In genomic region chr7:140859997-140860396, GRCm38 (mm10) we compare ENCODE assay signal across 24 mouse cellular contexts. TPM values are rescaled to one million over a fixed set of nuclear protein-coding genes. Genes with fewer than 3 reads are reported as not detected.
DNase-seq lines count a peak whose midpoint lies in the region; ATAC-seq and TF ChIP-seq lines count a peak whose summit lies in the region.
"Had no signal": no experiment of that assay in that cellular context is flagged by ENCODE, and none has a peak within 500 bp of the region (broad histone marks: within the 10 kb centered on the region; RNA-seq: fewer than 3 reads in every experiment).

No protein-coding gene starts in this region.

- no peak for DNase-seq in hindbrain, postnatal 0 days (ENCODE audit: low spot score)
- no peak for DNase-seq in neural tube, embryonic 10.5 days (ENCODE audit: extremely low spot score, low spot score)
- DNase-seq in embryonic facial prominence, embryonic 14.5 days (ENCODE audit: low spot score): peak; percentile 33
- no peak for DNase-seq in adrenal gland, adult (ENCODE audit: inconsistent age in 2 of 2, low spot score in 1 of 2)
- DNase-seq: adrenal gland, adult 2 months; adrenal gland, postnatal 25 days; B cell, adult 2 months; cerebellum, adult 18-20 months; cerebellum, postnatal 36 days; forebrain, postnatal 0 days; gastrocnemius, postnatal 36 days; heart, adult 11 months; heart, postnatal 36 days had no signal

- peaks cover 35% of the 10 kb centered on the region for H3K4me1 ChIP-seq in hindbrain, embryonic 13.5 days (replicated peaks)
- H3K4me1 ChIP-seq in hindbrain, postnatal 0 days (ENCODE audit: insufficient read depth, low read length): peaks cover 21% of the 10 kb centered on the region
- peaks cover 37% of the 10 kb centered on the region for H3K4me1 ChIP-seq in neural tube, embryonic 13.5 days (replicated peaks)
- peaks cover 20% of the 10 kb centered on the region for H3K4me1 ChIP-seq in embryonic facial prominence, embryonic 14.5 days (ENCODE audit: control insufficient read depth, insufficient read depth, low read length)

- ATAC-seq in hindbrain, embryonic 13.5 days (ENCODE audit: low FRiP score): no peak
- no peak for ATAC-seq in hindbrain, postnatal 0 days
- ATAC-seq in neural tube, embryonic 13.5 days (ENCODE audit: low read depth): no peak
- ATAC-seq in embryonic facial prominence, embryonic 14.5 days (ENCODE audit: low read depth): no peak
- ATAC-seq: activated CD4-positive, CD25-positive, alpha-beta regulatory T cell, adult 4 months; forebrain, postnatal 0 days; hindbrain, embryonic 16.5 days; Patski had no signal

- H3K4me2 ChIP-seq in hindbrain, embryonic 13.5 days: no peak overlapping the region
- no peak overlapping the region for H3K4me2 ChIP-seq in hindbrain, postnatal 0 days (ENCODE audit: low read depth, low read length)
- peak overlapping the region; percentile 99; the same call in 1 of the 2 replicates for H3K4me2 ChIP-seq in neural tube, embryonic 13.5 days
- H3K4me2 ChIP-seq in embryonic facial prominence, embryonic 14.5 days (ENCODE audit: low read depth, low read length): no peak overlapping the region
- H3K4me2 ChIP-seq: heart, embryonic 13.5 days had no signal

- no peak overlapping the region for H3K27ac ChIP-seq in hindbrain, embryonic 13.5 days
- H3K27ac ChIP-seq in hindbrain, postnatal 0 days: no peak overlapping the region
- H3K27ac ChIP-seq in neural tube, embryonic 13.5 days (replicated peaks): no peak overlapping the region
- H3K27ac ChIP-seq in embryonic facial prominence, embryonic 14.5 days (replicated peaks; ENCODE audit: low read depth, low read length): no peak overlapping the region
- H3K27ac ChIP-seq: heart, embryonic 13.5 days had no signal

- no peaks in the 10 kb centered on the region for H3K9me3 ChIP-seq in hindbrain, embryonic 13.5 days
- no peaks in the 10 kb centered on the region for H3K9me3 ChIP-seq in hindbrain, postnatal 0 days (ENCODE audit: low read length)
- H3K9me3 ChIP-seq in neural tube, embryonic 13.5 days: no peaks in the 10 kb centered on the region
- H3K9me3 ChIP-seq in embryonic facial prominence, embryonic 14.5 days (ENCODE audit: control insufficient read depth, low read length): no peaks in the 10 kb centered on the region
- H3K9me3 ChIP-seq: heart, embryonic 13.5 days had no signal

- TF ChIP-seq CTCF in hindbrain, postnatal 0 days (IDR thresholded peaks at IDR 0.05; ENCODE audit: low read depth): no peak

- no peaks in the 10 kb centered on the region for H3K27me3 ChIP-seq in hindbrain, embryonic 13.5 days
- no peaks in the 10 kb centered on the region for H3K27me3 ChIP-seq in hindbrain, postnatal 0 days (ENCODE audit: insufficient read depth, low read length)
- no peaks in the 10 kb centered on the region for H3K27me3 ChIP-seq in neural tube, embryonic 13.5 days
- no peaks in the 10 kb centered on the region for H3K27me3 ChIP-seq in embryonic facial prominence, embryonic 14.5 days (replicated peaks; ENCODE audit: control insufficient read depth, insufficient read depth, low read length)
- H3K27me3 ChIP-seq: heart, embryonic 13.5 days; Patski had no signal

- WGBS in hindbrain, embryonic 13.5 days: 76% methylated on average over 6 of the region's 6 CpGs
- WGBS in hindbrain, postnatal 0 days: 68% methylated on average over 6 of the region's 6 CpGs
- WGBS in neural tube, embryonic 13.5 days: 71% methylated on average over 6 of the region's 6 CpGs
- WGBS in embryonic facial prominence, embryonic 14.5 days: 52% methylated on average over 6 of the region's 6 CpGs

- H3K36me3 ChIP-seq in hindbrain, embryonic 13.5 days: peaks cover 67% of the 10 kb centered on the region
- peaks cover 54% of the 10 kb centered on the region for H3K36me3 ChIP-seq in hindbrain, postnatal 0 days (ENCODE audit: insufficient read depth, low read length)
- H3K36me3 ChIP-seq in neural tube, embryonic 13.5 days: peaks cover 66% of the 10 kb centered on the region
- peaks cover 59% of the 10 kb centered on the region for H3K36me3 ChIP-seq in embryonic facial prominence, embryonic 14.5 days (ENCODE audit: control insufficient read depth, insufficient read depth, low read length)

- H3K4me3 ChIP-seq in hindbrain, embryonic 13.5 days: no peak overlapping the region
- no peak overlapping the region for H3K4me3 ChIP-seq in hindbrain, postnatal 0 days (ENCODE audit: low read length)
- no peak overlapping the region for H3K4me3 ChIP-seq in neural tube, embryonic 13.5 days
- no peak overlapping the region for H3K4me3 ChIP-seq in embryonic facial prominence, embryonic 14.5 days (ENCODE audit: low read depth, low read length)
- H3K4me3 ChIP-seq: heart, embryonic 13.5 days had no signal

- H3K9ac ChIP-seq in hindbrain, embryonic 13.5 days: 0 out of 2 replicates have a peak overlapping the region, but pooled peaks have one; percentile 87
- H3K9ac ChIP-seq in hindbrain, postnatal 0 days (replicated peaks; ENCODE audit: low read length): no peak overlapping the region
- H3K9ac ChIP-seq in neural tube, embryonic 13.5 days: 0 out of 2 replicates have a peak overlapping the region, but pooled peaks have one; percentile 0
- H3K9ac ChIP-seq in embryonic facial prominence, embryonic 14.5 days (ENCODE audit: low read depth, low read length): no peak overlapping the region
- H3K9ac ChIP-seq: forebrain, postnatal 0 days had no signal

RNA-seq across cellular contexts. Expression of gene Bet1l, which starts 2.6 kb away (rescaled TPM):
- polyA plus RNA-seq in hindbrain, embryonic 13.5 days (2015; fragmentation: Nextera tagmentation; extraction: Ambion mirVana): 43.3 and 44.0 TPM in 2 replicates
- 17.8 and 18.9 TPM in 2 replicates for total RNA-seq in hindbrain, postnatal 0 days (2014; rRNA removed)
- 47.1 and 52.6 TPM in 2 replicates for polyA plus RNA-seq in hindbrain, postnatal 0 days (2015; fragmentation: Nextera tagmentation; extraction: Ambion mirVana)
- polyA plus RNA-seq in neural tube, embryonic 13.5 days (2015; fragmentation: Nextera tagmentation; extraction: Ambion mirVana): 42.4 and 48.1 TPM in 2 replicates
- polyA plus RNA-seq in embryonic facial prominence, embryonic 14.5 days (2014; fragmentation: Nextera tagmentation; extraction: Ambion mirVana): 65.4 and 75.3 TPM in 2 replicates

RNA-seq across cellular contexts. Expression of gene Ric8a, which starts 3.2 kb away (rescaled TPM):
- polyA plus RNA-seq in hindbrain, embryonic 13.5 days (2015; fragmentation: Nextera tagmentation; extraction: Ambion mirVana): 96.7 and 98.5 TPM in 2 replicates
- total RNA-seq in hindbrain, postnatal 0 days (2014; rRNA removed): 91.8 and 117 TPM in 2 replicates
- polyA plus RNA-seq in hindbrain, postnatal 0 days (2015; fragmentation: Nextera tagmentation; extraction: Ambion mirVana): 85.8 and 89.9 TPM in 2 replicates
- polyA plus RNA-seq in neural tube, embryonic 13.5 days (2015; fragmentation: Nextera tagmentation; extraction: Ambion mirVana): 99.1 and 107 TPM in 2 replicates
- 76.0 and 80.0 TPM in 2 replicates for polyA plus RNA-seq in embryonic facial prominence, embryonic 14.5 days (2014; fragmentation: Nextera tagmentation; extraction: Ambion mirVana)

RNA-seq across cellular contexts. Expression of gene Gm45785, which starts 3.9 kb away (rescaled TPM):
- polyA plus RNA-seq in hindbrain, embryonic 13.5 days (2015; fragmentation: Nextera tagmentation; extraction: Ambion mirVana): 0.84 TPM in 1 of 2 replicates, not detected in the other
- total RNA-seq in hindbrain, postnatal 0 days (2014; rRNA removed): 0.47 and 1.9 TPM in 2 replicates
- polyA plus RNA-seq in hindbrain, postnatal 0 days (2015; fragmentation: Nextera tagmentation; extraction: Ambion mirVana): not detected in 2 replicates
- polyA plus RNA-seq in neural tube, embryonic 13.5 days (2015; fragmentation: Nextera tagmentation; extraction: Ambion mirVana): 1.4 TPM in 1 of 2 replicates, not detected in the other
- not detected in 2 replicates for polyA plus RNA-seq in embryonic facial prominence, embryonic 14.5 days (2014; fragmentation: Nextera tagmentation; extraction: Ambion mirVana)
- total RNA-seq: adrenal gland, adult 2 months; gastrocnemius, adult 18-20 months; gastrocnemius, postnatal 36 days; heart, postnatal 36 days had no signal
- polyA plus RNA-seq: activated CD4-positive, CD25-positive, alpha-beta regulatory T cell, adult 4 months; forebrain, embryonic 11.5 days; forebrain, postnatal 0 days; heart, embryonic 13.5 days; heart, postnatal 0 days; hindbrain, embryonic 11.5 days; hindbrain, embryonic 16.5 days; intestine, embryonic 14.5 days; Patski had no signal

RNA-seq across cellular contexts. Expression of gene Odf3, which starts 12.4 kb away (rescaled TPM):
- not detected in 2 replicates for polyA plus RNA-seq in hindbrain, embryonic 13.5 days (2015; fragmentation: Nextera tagmentation; extraction: Ambion mirVana)
- 0.18 and 0.42 TPM in 2 replicates for total RNA-seq in hindbrain, postnatal 0 days (2014; rRNA removed)
- 0.19 and 0.43 TPM in 2 replicates for polyA plus RNA-seq in hindbrain, postnatal 0 days (2015; fragmentation: Nextera tagmentation; extraction: Ambion mirVana)
- not detected in 2 replicates for polyA plus RNA-seq in neural tube, embryonic 13.5 days (2015; fragmentation: Nextera tagmentation; extraction: Ambion mirVana)
- not detected in 2 replicates for polyA plus RNA-seq in embryonic facial prominence, embryonic 14.5 days (2014; fragmentation: Nextera tagmentation; extraction: Ambion mirVana)
- total RNA-seq: adrenal gland, postnatal 25 days; forebrain, postnatal 0 days; gastrocnemius, adult 18-20 months; gastrocnemius, postnatal 36 days; heart, postnatal 36 days had no signal
- polyA plus RNA-seq: activated CD4-positive, CD25-positive, alpha-beta regulatory T cell, adult 4 months; forebrain, embryonic 11.5 days; heart, postnatal 0 days; hindbrain, embryonic 11.5 days; intestine, embryonic 14.5 days had no signal

RNA-seq across cellular contexts. Expression of gene Scgb1c1, which starts 14.7 kb away (rescaled TPM):
- polyA plus RNA-seq in hindbrain, embryonic 13.5 days (2015; fragmentation: Nextera tagmentation; extraction: Ambion mirVana): not detected in 2 replicates
- not detected in 2 replicates for total RNA-seq in hindbrain, postnatal 0 days (2014; rRNA removed)
- 0.61 TPM in 1 of 2 replicates, not detected in the other for polyA plus RNA-seq in hindbrain, postnatal 0 days (2015; fragmentation: Nextera tagmentation; extraction: Ambion mirVana)
- not detected in 2 replicates for polyA plus RNA-seq in neural tube, embryonic 13.5 days (2015; fragmentation: Nextera tagmentation; extraction: Ambion mirVana)
- polyA plus RNA-seq in embryonic facial prominence, embryonic 14.5 days (2014; fragmentation: Nextera tagmentation; extraction: Ambion mirVana): 0.88 and 3.6 TPM in 2 replicates
- total RNA-seq: adrenal gland, adult 2 months; adrenal gland, postnatal 25 days; forebrain, postnatal 0 days; gastrocnemius, adult 18-20 months; gastrocnemius, postnatal 36 days had no signal
- polyA plus RNA-seq: activated CD4-positive, CD25-positive, alpha-beta regulatory T cell, adult 4 months; adrenal gland, adult 2 months; forebrain, embryonic 11.5 days; forebrain, postnatal 0 days; heart, embryonic 13.5 days; hindbrain, embryonic 11.5 days; hindbrain, embryonic 16.5 days; intestine, embryonic 14.5 days had no signal

Comparison
In these comparisons a context has a peak if more than half of its experiments do, and no peak if none do; other contexts are left out.
1. H3K9ac ChIP-seq: peak in hindbrain, embryonic 13.5 days (single experiment) and neural tube, embryonic 13.5 days (single experiment); none in hindbrain, postnatal 0 days (single experiment) and embryonic facial prominence, embryonic 14.5 days (single experiment).